Mouse (Mus musculus) CH12.LX (cell line): Measurements from ENCODE around the gene Top3b. TPM values are rescaled to one million over a fixed set of nuclear protein-coding genes. Genes with fewer than 3 reads are reported as not detected.

Source experiments
- DNase-seq: peaks from one replicate; pipeline ENCODE4 v3.0.0-alpha.2; 2013; ENCODE audit errors: extremely low read depth
- H3K27ac ChIP-seq: 2 replicates; pipeline ENCODE4 v1.5.1; 2012; ENCODE audit warnings: low read depth, mild to moderate bottlenecking, control low read depth, moderate library complexity; ENCODE audit not compliant: insufficient read depth
- H3K27me3 ChIP-seq: replicated peaks from 2 replicates; pipeline ENCODE3; 2012; ENCODE audit warnings: inconsistent platforms
- H3K36me3 ChIP-seq, 2 experiments: replicated peaks in 1 of 2; 2 replicates each; pipeline versions ENCODE3 to v1.6.1; 2012; ENCODE audit warnings: inconsistent platforms in 1 of 2, low read length in 1 of 2, mild to moderate bottlenecking in 1 of 2, mixed read lengths in 1 of 2, moderate library complexity in 1 of 2; ENCODE audit not compliant: control insufficient read depth in 1 of 2, insufficient read depth in 1 of 2
- H3K4me1 ChIP-seq, 2 experiments: 2 replicates each; pipeline ENCODE4 v1.6.1; 2012; ENCODE audit warnings: inconsistent platforms in 1 of 2, moderate library complexity in 1 of 2; ENCODE audit not compliant: insufficient read depth in 2 of 2, control insufficient read depth in 1 of 2
- H3K4me2 ChIP-seq: 2 replicates; pipeline ENCODE4 v1.6.1; 2012; ENCODE audit warnings: low read depth, mild to moderate bottlenecking, control low read depth; ENCODE audit not compliant: poor library complexity, insufficient read depth, severe bottlenecking
- H3K4me3 ChIP-seq, 3 experiments: fragments of 150-350 bp in 1 of 3; sonication (generic) in 1 of 3; replicated peaks in 1 of 3; 2 replicates each; pipeline versions ENCODE3 to v1.5.1; 2011 to 2012; ENCODE audit warnings: low read depth in 2 of 3, low read length in 2 of 3, mild to moderate bottlenecking in 2 of 3, moderate library complexity in 2 of 3, control low read depth in 1 of 3, improper control_type of control experiment in 1 of 3, inconsistent platforms in 1 of 3, mixed read lengths in 1 of 3; ENCODE audit not compliant: poor library complexity in 1 of 3
- H3K79me2 ChIP-seq: replicated peaks from 2 replicates; pipeline ENCODE4 v1.6.1; 2012; ENCODE audit warnings: mild to moderate bottlenecking, moderate library complexity; ENCODE audit not compliant: control insufficient read depth, poor library complexity, insufficient read depth, severe bottlenecking; ENCODE audit errors: extremely low read depth
- H3K9ac ChIP-seq: 2 replicates; pipeline ENCODE4 v1.6.1; 2012; ENCODE audit warnings: low read depth, mild to moderate bottlenecking, control low read depth, moderate library complexity; ENCODE audit not compliant: insufficient read depth
- H3K9me3 ChIP-seq: replicated peaks from 2 replicates; pipeline ENCODE3; 2012; ENCODE audit warnings: low read length, inconsistent platforms, mixed read lengths
- BHLHE40 ChIP-seq: IDR thresholded peaks from 2 replicates; pipeline ENCODE4 v1.6.1; 2011; ENCODE audit warnings: mild to moderate bottlenecking, low read depth, low read length, improper control_type of control experiment
- CHD2 ChIP-seq: IDR thresholded peaks from 2 replicates; pipeline ENCODE4 v1.6.1; 2011; ENCODE audit warnings: low read length, improper control_type of control experiment
- CTCF ChIP-seq, 2 experiments: IDR thresholded peaks in 1 of 2; conservative IDR thresholded peaks in 1 of 2; 2 replicates each; pipeline ENCODE4 v1.5.1; 2011 to 2012; ENCODE audit warnings: low read depth in 2 of 2, low read length in 2 of 2, improper control_type of control experiment in 1 of 2, inconsistent platforms in 1 of 2, mild to moderate bottlenecking in 1 of 2, moderate library complexity in 1 of 2
- E2F4 ChIP-seq: IDR thresholded peaks from 2 replicates; pipeline ENCODE4 v1.6.1; 2011; ENCODE audit warnings: low read depth, low read length, improper control_type of control experiment; ENCODE audit not compliant: insufficient replicate concordance
- GABPA ChIP-seq: IDR thresholded peaks from 2 replicates; pipeline ENCODE4 v1.6.1; 2012; ENCODE audit warnings: low read depth, low read length, improper control_type of control experiment, inconsistent platforms; ENCODE audit not compliant: insufficient replicate concordance
- JUND ChIP-seq: conservative IDR thresholded peaks from 2 replicates; pipeline ENCODE4 v1.6.1; 2011; ENCODE audit warnings: low read depth, low read length, improper control_type of control experiment
- KAT2A ChIP-seq: IDR thresholded peaks from 2 replicates; pipeline ENCODE4 v1.6.1; 2012; ENCODE audit warnings: low read length, improper control_type of control experiment, inconsistent platforms; ENCODE audit not compliant: insufficient replicate concordance
- MAFK ChIP-seq: IDR thresholded peaks from 2 replicates; pipeline ENCODE4 v1.6.1; 2011; ENCODE audit warnings: low read length, improper control_type of control experiment; ENCODE audit not compliant: insufficient replicate concordance
- MAX ChIP-seq: IDR thresholded peaks from 2 replicates; pipeline ENCODE4 v1.6.1; 2011; ENCODE audit warnings: low read length, improper control_type of control experiment
- MEF2A ChIP-seq: IDR thresholded peaks from 2 replicates; pipeline ENCODE4 v1.6.1; 2014; ENCODE audit warnings: low read depth, mild to moderate bottlenecking, inconsistent platforms, low read length, improper control_type of control experiment, borderline replicate concordance
- MXI1 ChIP-seq: IDR thresholded peaks from 2 replicates; pipeline ENCODE4 v1.6.1; 2011; ENCODE audit warnings: mild to moderate bottlenecking, low read depth, low read length, improper control_type of control experiment
- MYC ChIP-seq: IDR thresholded peaks from 2 replicates; pipeline ENCODE4 v1.6.1; 2011; ENCODE audit warnings: low read depth, mild to moderate bottlenecking, improper control_type of control experiment, low read length
- POLR2AphosphoS2 ChIP-seq: IDR thresholded peaks from 2 replicates; pipeline ENCODE4 v1.6.1; 2011; ENCODE audit warnings: low read depth, low read length, improper control_type of control experiment
- RAD21 ChIP-seq: IDR thresholded peaks from 2 replicates; pipeline ENCODE4 v1.6.1; 2011; ENCODE audit warnings: low read depth, mild to moderate bottlenecking, low read length, improper control_type of control experiment, moderate library complexity
- SIN3A ChIP-seq: IDR thresholded peaks from 2 replicates; pipeline ENCODE4 v1.6.1; 2012; ENCODE audit warnings: low read length, improper control_type of control experiment, inconsistent platforms
- SMC3 ChIP-seq: IDR thresholded peaks from 2 replicates; pipeline ENCODE4 v1.6.1; 2011; ENCODE audit warnings: low read depth, low read length, improper control_type of control experiment
- TBP ChIP-seq: conservative IDR thresholded peaks from 2 replicates; pipeline ENCODE4 v1.6.1; 2011; ENCODE audit warnings: low read depth, low read length, improper control_type of control experiment
- UBTF ChIP-seq: IDR thresholded peaks from 2 replicates; pipeline ENCODE4 v1.6.1; 2012; ENCODE audit warnings: low read depth, mild to moderate bottlenecking, inconsistent platforms, low read length, improper control_type of control experiment, moderate library complexity
- USF1 ChIP-seq: IDR thresholded peaks from 2 replicates; pipeline ENCODE4 v1.6.1; 2014; ENCODE audit warnings: low read depth, mild to moderate bottlenecking, inconsistent platforms, low read length, improper control_type of control experiment
- ZC3H11A ChIP-seq: IDR thresholded peaks from 2 replicates; pipeline ENCODE4 v1.6.1; 2012; ENCODE audit warnings: low read depth, mild to moderate bottlenecking, inconsistent platforms, low read length, improper control_type of control experiment
- ZMIZ1 ChIP-seq: IDR thresholded peaks from 2 replicates; pipeline ENCODE4 v1.6.1; 2012; ENCODE audit warnings: low read depth, mild to moderate bottlenecking, inconsistent platforms, low read length, improper control_type of control experiment
- ZNF384 ChIP-seq: IDR thresholded peaks from 2 replicates; pipeline ENCODE4 v1.6.1; 2012; ENCODE audit warnings: low read depth, low read length, improper control_type of control experiment, inconsistent platforms
- dilution Hi-C: fragments of 300-500 bp; cut with MboI; formaldehyde crosslinking; loops from 2 replicates; pipeline ENCODE4 v1.14.3; 2020; ENCODE audit warnings: low sequenced_read_pairs; ENCODE audit not compliant: extremely low pct_unique_long_range_greater_than_20kb, extremely low pct_ligation_motif_present
- in situ Hi-C: fragments of 300-500 bp; cut with MboI; formaldehyde crosslinking; loops from 3 replicates; pipeline ENCODE4 v1.14.3; 2019; ENCODE audit warnings: low sequenced_read_pairs, low pct_ligation_motif_present, low pct_unique_long_range_greater_than_20kb, mixed read lengths
- polyA plus RNA-seq: library from polyadenylated mRNA; unstranded; fragments of >175 nt; gene quantifications from 2 replicates; pipeline ENCODE4 v1.2.1, GENCODE M21; 2012; ENCODE audit warnings: low read depth; ENCODE audit not compliant: insufficient read length
- total RNA-seq, 2 experiments: library from RNA; depleted of rRNA; stranded (reverse); fragments of 300-350 nt in 1 of 2; fragments of >200 nt in 1 of 2; gene quantifications; 2 replicates each; pipeline ENCODE4 v1.2.3; 2012 to 2014

The Top3b gene
- total and polyA plus RNA-seq, 3 experiments: 56.7 to 88.4 (median 61.8) TPM

DNA sequence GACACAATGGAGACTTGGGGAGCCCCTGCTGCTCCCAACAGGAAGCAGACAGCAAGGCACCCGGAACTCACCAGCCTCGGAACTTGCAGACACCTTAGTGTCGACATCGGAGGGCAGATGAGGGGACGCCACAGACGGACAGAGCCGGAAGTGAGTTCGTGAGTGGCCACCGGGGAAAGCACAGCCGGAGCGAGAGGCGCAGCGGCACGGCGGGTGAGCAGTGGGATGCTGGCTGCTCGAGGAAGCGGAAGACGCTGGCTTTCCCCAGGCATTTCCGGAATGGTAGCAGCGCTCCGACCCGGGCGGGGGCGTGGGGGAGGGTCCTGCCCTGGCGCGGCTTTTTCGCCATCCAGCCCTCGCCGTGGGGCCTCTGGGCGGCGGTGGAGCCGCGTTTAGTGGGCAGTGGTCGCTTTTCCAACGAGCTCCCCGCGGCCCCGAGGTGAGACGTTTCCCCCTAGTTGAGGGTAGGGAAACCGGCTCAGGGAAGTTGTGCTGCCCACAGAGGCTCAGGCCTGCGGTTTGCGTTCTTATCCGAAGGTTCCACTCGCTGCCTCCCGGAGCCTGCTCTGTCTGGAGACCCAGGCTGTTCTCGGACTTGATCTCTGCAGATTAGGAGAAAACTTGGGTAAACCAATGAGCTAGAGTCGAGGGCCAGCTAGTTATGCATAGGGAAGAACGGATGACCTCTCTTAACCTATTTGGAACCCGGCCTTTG is at the start of gene Top3b, which contains the start of gene Vpreb1 (continued):
- peak; percentile 94 for TF ChIP-seq MEF2A

DNA sequence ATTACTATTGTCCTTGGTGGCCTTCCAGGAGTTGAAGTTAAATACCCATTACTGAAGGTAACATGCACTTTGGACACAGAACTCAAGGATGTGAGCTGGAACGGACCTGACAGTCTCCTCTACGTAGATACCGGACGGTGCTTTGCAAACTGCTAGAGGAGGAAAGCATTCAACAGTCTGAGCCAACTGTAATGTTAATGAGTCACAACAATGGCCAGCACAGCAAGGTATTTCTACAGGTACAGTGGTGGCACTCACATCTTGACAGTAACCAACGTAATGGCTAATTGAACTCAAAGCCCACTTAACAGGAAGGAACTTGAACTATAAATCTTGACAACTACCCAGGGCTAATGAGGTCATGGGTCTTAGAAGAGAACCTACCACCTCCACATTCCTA is 45.1 kb upstream of the Top3b start:
- DNase-seq: no peak

DNA sequence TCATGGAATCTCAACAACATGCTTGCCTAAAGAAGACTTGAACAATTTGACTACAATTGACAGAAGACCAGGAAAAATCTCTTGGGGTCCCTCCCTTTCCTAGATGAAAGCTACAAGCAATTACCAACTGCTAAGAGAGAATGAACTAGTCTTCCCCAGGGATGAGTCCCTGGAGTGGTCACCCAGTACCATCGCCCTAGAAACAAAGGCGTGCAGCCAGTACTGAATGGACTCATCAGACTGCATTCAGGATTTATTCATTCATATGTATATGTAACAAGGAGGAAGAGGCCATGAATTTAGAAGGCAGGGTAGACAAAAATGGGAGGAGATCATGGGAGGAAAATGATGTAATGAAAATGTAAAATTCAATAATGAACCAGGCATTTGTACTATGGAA is 44.3 kb upstream of the Top3b start:
- H3K9ac ChIP-seq: no peak overlapping the region
- H3K4me1 ChIP-seq: peaks cover 3 to 7% of the 10 kb centered on the region in 2 experiments; a peak in 2 of 4 replicates
- DNase-seq: no peak
- no peaks in the 10 kb centered on the region for H3K9me3 ChIP-seq
- no peak overlapping the region for H3K27ac ChIP-seq
- dilution Hi-C loops (no loop called here), in situ Hi-C loops (no loop called here)
- H3K79me2 ChIP-seq: no peaks in the 10 kb centered on the region
- H3K4me2 ChIP-seq: no peak overlapping the region
- H3K4me3 ChIP-seq: no peak overlapping the region
- peaks cover 26% of the 10 kb centered on the region for H3K27me3 ChIP-seq
- TF ChIP-seq ZMIZ1 (no peak), CTCF (conservative IDR thresholded peaks at IDR 0.05 in 1 of 2, IDR thresholded peaks at IDR 0.05 in 1 of 2; ENCODE audit: low read depth in 2 of 2, low read length in 2 of 2) (no peak), ZNF384 (no peak), POLR2AphosphoS2 (no peak), CHD2 (no peak), MXI1 (no peak), GABPA (no peak), KAT2A (no peak), USF1 (no peak), JUND (no peak), BHLHE40 (no peak), MAX (no peak), TBP (no peak), SIN3A (no peak), E2F4 (no peak), MAFK (no peak)
- TF ChIP-seq, all 38 proteins: peak for 0
- no peaks in the 10 kb centered on the region for H3K36me3 ChIP-seq

More for the DNA sequence above, 45.1 kb upstream of the Top3b start:
- dilution Hi-C loops: no loop called here
- Histone ChIP-seq H3K27ac (no peak overlapping the region), H3K36me3 (no peaks in the 10 kb centered on the region), H3K4me3 (no peak overlapping the region), H3K4me2 (no peak overlapping the region), H3K4me1 (peaks cover 3 to 7% of the 10 kb centered on the region in 2 experiments; a peak in 2 of 4 replicates), H3K9ac (no peak overlapping the region), H3K9me3 (no peaks in the 10 kb centered on the region), H3K79me2 (no peaks in the 10 kb centered on the region), H3K27me3 (peaks cover 22% of the 10 kb centered on the region)
- TF ChIP-seq ZC3H11A (no peak), UBTF (no peak), CTCF (conservative IDR thresholded peaks at IDR 0.05 in 1 of 2, IDR thresholded peaks at IDR 0.05 in 1 of 2; ENCODE audit: low read depth in 2 of 2, low read length in 2 of 2) (no peak), MYC (no peak), SMC3 (no peak), RAD21 (no peak), JUND (no peak)
- in situ Hi-C loops: no loop called here
